Mouse (Mus musculus): Measurements from ENCODE around the gene Mast2.

Gene Mast2

GRCm38 (mm10) chr4:116464126-116464981, at the start of gene Mast2:
TSS of gene Mast2 (minus strand) at chr4:116464183.
- peak; percentile 94 for DNase-seq (ENCODE audit: inconsistent ontology term)

GRCm38 (mm10) chr4:116507425-116508218, 43.6 kb upstream of the Mast2 start, which contains the start of gene Ipp:
TSS of gene Ipp (plus strand) at chr4:116507549.
- DNase-seq (ENCODE audit: inconsistent ontology term): peak; percentile 98

- no peak for DNase-seq (ENCODE audit: inconsistent ontology term)
Observed at GRCm38 (mm10) chr4:116506886-116507424, 43.0 kb upstream of the Mast2 start.

- no peak for DNase-seq (ENCODE audit: inconsistent ontology term)
Observed at GRCm38 (mm10) chr4:116499978-116500377, 36.0 kb upstream of the Mast2 start.

- no peak for DNase-seq (ENCODE audit: inconsistent ontology term)
Observed at GRCm38 (mm10) chr4:116493646-116494045, 29.7 kb upstream of the Mast2 start.

- no peak for DNase-seq (ENCODE audit: inconsistent ontology term)
Observed at GRCm38 (mm10) chr4:116492460-116492859, 28.5 kb upstream of the Mast2 start.

- DNase-seq (ENCODE audit: inconsistent ontology term): peak; percentile 79
Observed at GRCm38 (mm10) chr4:116491886-116492285, 27.9 kb upstream of the Mast2 start.

- DNase-seq (ENCODE audit: inconsistent ontology term): peak; percentile 11
Observed at GRCm38 (mm10) chr4:116491119-116491536, 27.1 kb upstream of the Mast2 start.

GRCm38 (mm10) chr4:116483476-116483875, 19.5 kb upstream of the Mast2 start:
- no peak for DNase-seq (ENCODE audit: inconsistent ontology term)

GRCm38 (mm10) chr4:116481322-116481721, 17.3 kb upstream of the Mast2 start:
- DNase-seq (ENCODE audit: inconsistent ontology term): no peak

GRCm38 (mm10) chr4:116463231-116464125, 505 bp downstream of the Mast2 start:
- peak; percentile 74 for DNase-seq (ENCODE audit: inconsistent ontology term)

- no peak for DNase-seq (ENCODE audit: inconsistent ontology term)
Observed at GRCm38 (mm10) chr4:116461943-116462342, 2.0 kb downstream of the Mast2 start.

GRCm38 (mm10) chr4:116451553-116451952, 12.4 kb downstream of the Mast2 start:
- no peak for DNase-seq (ENCODE audit: inconsistent ontology term)

- no peak for DNase-seq (ENCODE audit: inconsistent ontology term)
Observed at GRCm38 (mm10) chr4:116449951-116450350, 14.0 kb downstream of the Mast2 start.

- DNase-seq (ENCODE audit: inconsistent ontology term): no peak
Observed at GRCm38 (mm10) chr4:116448673-116449072, 15.3 kb downstream of the Mast2 start.

- no peak for DNase-seq (ENCODE audit: inconsistent ontology term)
Observed at GRCm38 (mm10) chr4:116439383-116439782, 24.6 kb downstream of the Mast2 start.

- DNase-seq (ENCODE audit: inconsistent ontology term): peak; percentile 19
Observed at GRCm38 (mm10) chr4:116438561-116438960, 25.4 kb downstream of the Mast2 start.

- no peak for DNase-seq (ENCODE audit: inconsistent ontology term)
Observed at GRCm38 (mm10) chr4:116435626-116436025, 28.4 kb downstream of the Mast2 start.

- peak; percentile 13 for DNase-seq (ENCODE audit: inconsistent ontology term)
Observed at GRCm38 (mm10) chr4:116422186-116422585, 41.8 kb downstream of the Mast2 start.

GRCm38 (mm10) chr4:116421170-116421569, 42.8 kb downstream of the Mast2 start:
- no peak for DNase-seq (ENCODE audit: inconsistent ontology term)

GRCm38 (mm10) chr4:116412993-116413392, 51.0 kb downstream of the Mast2 start:
- DNase-seq (ENCODE audit: inconsistent ontology term): peak; percentile 66

All from Muller cell, postnatal 12 days (primary cell).